Mouse (Mus musculus): ENCODE results near the gene Pex14.

- TF ChIP-seq CTCF (conservative IDR thresholded peaks at IDR 0.05; ENCODE audit: insufficient read depth, insufficient read length, low read depth, low read length) (no peak), POLR2A (IDR thresholded peaks at IDR 0.05; ENCODE audit: low read depth, low read length) (no peak)
Observed at GRCm38 (mm10) chr4:148914863-148915622, 184.6 kb downstream of the Pex14 start.

Measured in kidney, adult 2 months (tissue).